Mouse (Mus musculus): Measurements from ENCODE around the gene Prtn3. TPM values are rescaled to one million over a fixed set of nuclear protein-coding genes. Genes with fewer than 3 reads are reported as not detected.

The Prtn3 gene
- polyA plus RNA-seq (2011; ENCODE audit: insufficient read length, low read depth, missing spikeins): not detected in 2 replicates

DNA sequence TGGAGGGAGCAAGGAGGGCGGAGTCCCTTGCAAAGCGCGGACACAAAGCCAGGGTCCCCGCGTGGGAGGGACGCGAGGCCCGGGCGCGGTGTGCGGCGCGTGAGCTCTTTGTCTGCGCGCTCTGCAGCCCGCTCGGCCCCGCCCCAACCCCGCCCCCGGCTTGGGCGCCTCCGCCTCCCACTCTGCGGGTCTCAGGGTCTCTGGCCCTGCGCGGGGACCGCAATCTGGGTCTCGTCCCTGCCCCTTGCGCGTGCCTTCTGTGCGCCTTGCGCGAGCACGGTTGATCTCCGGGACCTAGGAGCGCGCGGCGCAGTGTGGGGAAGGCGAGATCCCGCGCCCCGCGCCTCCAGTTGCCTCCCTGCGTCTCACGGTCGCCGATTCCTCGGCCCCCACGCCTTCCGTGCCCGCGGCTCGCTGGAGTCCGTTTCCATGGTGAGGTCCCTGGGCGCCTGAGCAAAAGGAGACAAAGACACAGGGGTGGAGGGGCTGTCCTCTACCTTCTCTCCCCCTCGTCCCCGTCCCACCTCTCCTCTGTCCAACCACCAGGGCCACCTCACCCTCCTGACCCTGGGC is at the start of gene Prtn3, which contains the start of gene Plppr3:
Gene Prtn3, plus strand, starts transcription at position 187 of the 573 bp plus-strand sequence.
Gene Plppr3, minus strand, starts transcription at position 345 of the 573 bp plus-strand sequence.
- H3K4me1 ChIP-seq (ENCODE audit: control insufficient read depth, insufficient read depth, low read length): no peaks in the 10 kb centered on the region
- TF ChIP-seq CTCF (IDR thresholded peaks at IDR 0.05; ENCODE audit: borderline replicate concordance, insufficient read depth, low read length) (no peak), POLR2A (IDR thresholded peaks at IDR 0.05; ENCODE audit: low read depth, low read length) (no peak)
- no peak within 1 kb of the TSS for H3K27ac ChIP-seq (ENCODE audit: insufficient read depth, low read length)
- peak within 1 kb of the TSS; percentile 36 for H3K4me3 ChIP-seq (ENCODE audit: insufficient read depth, low read length)

DNA sequence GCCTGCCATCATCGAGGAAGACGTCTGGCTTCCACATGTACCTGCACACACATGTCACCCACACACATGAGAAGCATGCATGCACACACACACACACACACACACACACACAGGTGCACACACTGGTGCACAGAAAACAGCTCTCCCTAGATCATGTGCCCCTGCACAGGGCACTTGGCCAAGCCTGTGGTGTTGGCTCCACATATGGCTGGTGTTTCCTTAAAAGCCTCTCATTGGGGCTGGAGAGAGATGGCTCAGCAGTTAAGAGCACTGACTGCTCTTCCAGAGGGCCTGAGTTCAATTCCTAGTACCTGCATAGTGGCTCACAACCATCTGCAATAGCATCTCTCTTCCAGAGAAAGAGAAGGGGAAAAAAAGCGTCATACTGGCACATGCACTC is 42.7 kb upstream of the Prtn3 start:
- no peaks in the 10 kb centered on the region for H3K4me1 ChIP-seq (ENCODE audit: control insufficient read depth, insufficient read depth, low read length)
- no peak overlapping the region for H3K27ac ChIP-seq (ENCODE audit: insufficient read depth, low read length)
- no peak overlapping the region for H3K4me3 ChIP-seq (ENCODE audit: insufficient read depth, low read length)
- TF ChIP-seq POLR2A (IDR thresholded peaks at IDR 0.05; ENCODE audit: low read depth, low read length) (no peak), CTCF (IDR thresholded peaks at IDR 0.05; ENCODE audit: borderline replicate concordance, insufficient read depth, low read length) (no peak)

DNA sequence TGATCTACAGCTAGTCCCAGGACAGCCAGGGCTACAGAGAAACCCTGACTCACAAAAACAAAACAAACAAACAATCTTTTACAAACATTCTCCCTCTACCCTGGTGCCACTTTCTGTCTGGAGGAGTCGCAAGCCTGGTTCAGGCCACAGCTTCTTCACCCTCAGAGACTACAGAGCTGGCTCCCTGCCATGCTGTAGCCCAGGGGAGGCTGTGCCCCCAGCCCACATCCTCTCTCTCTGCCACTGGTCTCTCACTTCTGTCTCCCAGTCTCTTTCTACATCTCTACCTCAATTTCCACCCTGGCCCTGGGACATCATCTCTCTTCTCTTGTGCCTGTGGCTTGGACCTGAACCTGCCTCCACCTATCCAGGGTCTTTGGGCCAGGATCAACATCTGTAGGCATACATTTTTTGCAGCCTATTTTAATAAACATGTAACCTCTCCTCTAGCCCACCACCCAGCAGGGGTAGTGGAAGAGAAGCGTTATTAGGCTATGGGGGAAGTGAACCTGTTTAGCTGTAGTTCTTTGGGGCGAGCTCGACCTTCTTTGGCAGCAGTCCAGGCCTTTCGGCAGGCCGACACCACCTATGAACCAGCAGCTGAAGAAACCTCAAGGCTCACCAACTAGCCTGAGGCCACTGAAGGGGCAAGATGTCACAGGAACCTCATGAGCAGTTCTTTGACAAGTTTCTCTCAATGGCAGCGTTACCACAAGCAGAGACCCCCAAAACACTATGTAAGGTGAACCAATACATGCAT is 42.1 kb upstream of the Prtn3 start:
- TF ChIP-seq CTCF (IDR thresholded peaks at IDR 0.05; ENCODE audit: borderline replicate concordance, insufficient read depth, low read length) (no peak), POLR2A (IDR thresholded peaks at IDR 0.05; ENCODE audit: low read depth, low read length) (no peak)
- Histone ChIP-seq H3K4me1 (ENCODE audit: control insufficient read depth, insufficient read depth, low read length) (no peaks in the 10 kb centered on the region), H3K4me3 (ENCODE audit: insufficient read depth, low read length) (no peak overlapping the region), H3K27ac (ENCODE audit: insufficient read depth, low read length) (no peak overlapping the region)

DNA sequence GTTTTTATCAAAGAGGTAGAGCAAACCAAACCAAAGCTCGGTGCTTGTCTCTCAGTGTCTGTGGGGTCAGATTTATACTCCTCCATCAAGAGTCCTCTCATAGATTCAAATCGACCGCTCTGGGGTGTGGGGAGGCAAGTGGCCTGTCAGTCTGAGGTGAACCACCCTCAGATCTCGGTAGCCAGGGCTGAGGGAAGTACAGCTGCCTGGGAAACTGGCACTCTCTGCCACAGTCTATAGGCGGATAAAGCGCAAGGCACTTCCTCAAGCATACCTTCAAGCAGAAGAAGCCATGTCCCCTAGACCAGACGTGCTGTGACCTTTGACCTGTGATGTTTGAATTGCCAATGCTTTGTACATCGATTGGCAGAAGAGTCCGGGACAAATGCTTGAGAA is 41.5 kb upstream of the Prtn3 start:
- no peak overlapping the region for H3K4me3 ChIP-seq (ENCODE audit: insufficient read depth, low read length)
- no peak overlapping the region for H3K27ac ChIP-seq (ENCODE audit: insufficient read depth, low read length)
- no peak for TF ChIP-seq CTCF (IDR thresholded peaks at IDR 0.05; ENCODE audit: borderline replicate concordance, insufficient read depth, low read length)
- TF ChIP-seq POLR2A (IDR thresholded peaks at IDR 0.05; ENCODE audit: low read depth, low read length): no peak
- H3K4me1 ChIP-seq (ENCODE audit: control insufficient read depth, insufficient read depth, low read length): no peaks in the 10 kb centered on the region

DNA sequence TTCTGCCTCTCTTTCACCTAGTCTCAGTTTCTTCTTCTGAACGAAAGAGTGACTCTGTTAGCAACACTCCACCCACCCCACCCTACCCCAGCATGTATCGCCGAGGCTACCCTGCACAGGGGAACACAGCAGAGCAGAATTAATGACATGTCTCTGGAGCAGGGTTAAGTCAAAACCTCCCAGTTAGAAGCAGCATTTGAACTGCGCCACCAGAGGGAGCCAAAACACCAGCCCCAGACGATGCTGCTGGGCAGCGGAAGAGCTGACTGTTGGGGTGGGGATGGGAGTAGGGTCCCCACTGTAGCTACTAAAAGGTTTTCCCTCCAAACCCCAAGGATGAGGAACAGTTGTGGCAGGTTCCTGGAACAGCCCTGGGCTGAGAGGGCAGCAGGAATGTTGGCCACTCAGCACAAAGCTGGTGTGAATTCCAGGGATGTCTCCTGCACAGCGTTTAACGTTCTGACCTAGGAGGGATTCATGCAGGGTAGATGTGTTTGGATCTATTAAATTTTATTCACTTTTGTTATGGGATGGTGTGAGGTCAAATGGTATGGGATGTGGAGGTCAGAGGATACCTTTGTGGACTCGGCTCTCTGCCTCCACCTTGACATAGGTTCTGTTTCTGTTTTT is 39.4 kb upstream of the Prtn3 start:
- H3K4me1 ChIP-seq (ENCODE audit: control insufficient read depth, insufficient read depth, low read length): no peaks in the 10 kb centered on the region
- H3K27ac ChIP-seq (ENCODE audit: insufficient read depth, low read length): no peak overlapping the region
- TF ChIP-seq CTCF (IDR thresholded peaks at IDR 0.05; ENCODE audit: borderline replicate concordance, insufficient read depth, low read length) (peak; percentile 92), POLR2A (IDR thresholded peaks at IDR 0.05; ENCODE audit: low read depth, low read length) (no peak)
- H3K4me3 ChIP-seq (ENCODE audit: insufficient read depth, low read length): no peak overlapping the region

DNA sequence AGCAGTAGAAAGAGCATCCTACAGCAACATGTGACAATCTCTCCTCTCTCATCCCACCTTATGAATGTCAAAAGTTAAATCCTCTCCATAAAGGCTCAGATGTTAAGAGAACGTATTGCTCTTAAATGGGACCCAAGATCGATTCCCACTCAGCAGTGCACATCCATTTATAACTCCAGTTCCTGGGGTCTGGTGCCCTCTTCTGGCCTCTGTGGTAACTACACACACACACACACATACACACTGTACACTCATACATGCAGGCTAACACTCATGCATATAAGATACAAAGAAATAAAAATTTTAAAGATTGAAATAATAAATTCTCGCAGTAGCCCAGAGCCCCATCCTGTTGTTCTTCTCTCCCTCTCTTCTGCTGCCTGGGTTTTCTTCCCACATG is 37.4 kb upstream of the Prtn3 start:
- Histone ChIP-seq H3K4me3 (ENCODE audit: insufficient read depth, low read length) (no peak overlapping the region), H3K4me1 (ENCODE audit: control insufficient read depth, insufficient read depth, low read length) (no peaks in the 10 kb centered on the region), H3K27ac (ENCODE audit: insufficient read depth, low read length) (no peak overlapping the region)
- no peak for TF ChIP-seq CTCF (IDR thresholded peaks at IDR 0.05; ENCODE audit: borderline replicate concordance, insufficient read depth, low read length)
- no peak for TF ChIP-seq POLR2A (IDR thresholded peaks at IDR 0.05; ENCODE audit: low read depth, low read length)

DNA sequence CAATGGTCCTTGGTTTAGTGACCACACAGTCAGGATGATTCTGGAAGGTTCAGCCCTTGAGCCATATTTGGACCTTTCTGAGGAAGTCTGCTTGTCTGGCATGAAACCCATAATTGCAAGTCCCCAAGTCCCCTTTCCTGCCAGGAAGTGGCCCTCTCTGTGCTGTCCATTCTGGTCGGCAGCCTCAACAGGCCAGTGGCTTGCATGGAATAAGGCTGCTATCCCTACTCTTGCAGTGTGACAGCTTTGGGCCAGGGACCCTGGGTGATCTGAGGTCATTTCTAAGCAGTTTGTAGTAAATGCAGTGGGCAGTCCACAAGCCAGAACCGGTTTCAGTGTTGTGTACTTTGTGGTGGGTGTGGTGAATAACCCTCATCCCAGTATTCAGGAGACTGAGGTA is 36.1 kb upstream of the Prtn3 start:
- no peak for TF ChIP-seq CTCF (IDR thresholded peaks at IDR 0.05; ENCODE audit: borderline replicate concordance, insufficient read depth, low read length)
- H3K4me1 ChIP-seq (ENCODE audit: control insufficient read depth, insufficient read depth, low read length): no peaks in the 10 kb centered on the region
- no peak overlapping the region for H3K27ac ChIP-seq (ENCODE audit: insufficient read depth, low read length)
- H3K4me3 ChIP-seq (ENCODE audit: insufficient read depth, low read length): no peak overlapping the region

DNA sequence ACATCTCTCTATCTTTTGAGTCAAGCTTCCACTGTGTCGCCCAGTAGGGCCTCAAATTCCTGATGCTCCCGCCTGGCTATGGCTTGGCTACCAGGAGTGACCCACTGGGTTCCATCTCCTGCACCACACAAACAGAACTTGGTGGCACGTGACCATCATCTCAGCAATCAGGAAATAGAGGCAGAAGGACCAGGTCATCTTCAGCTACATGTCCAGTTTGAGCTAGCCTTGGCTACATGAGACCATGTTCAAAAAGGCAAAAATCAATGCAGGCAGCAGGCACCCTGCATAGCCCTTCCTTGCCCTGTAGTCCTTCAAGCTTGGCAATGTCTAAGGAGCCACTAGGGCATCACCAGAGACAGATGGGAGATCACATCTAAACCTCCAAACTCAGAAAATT is 34.2 kb upstream of the Prtn3 start:
- no peak overlapping the region for H3K4me3 ChIP-seq (ENCODE audit: insufficient read depth, low read length)
- no peaks in the 10 kb centered on the region; the same call in 1 of the 2 replicates for H3K4me1 ChIP-seq (ENCODE audit: control insufficient read depth, insufficient read depth, low read length)
- TF ChIP-seq POLR2A (IDR thresholded peaks at IDR 0.05; ENCODE audit: low read depth, low read length): no peak
- no peak for TF ChIP-seq CTCF (IDR thresholded peaks at IDR 0.05; ENCODE audit: borderline replicate concordance, insufficient read depth, low read length)
- H3K27ac ChIP-seq (ENCODE audit: insufficient read depth, low read length): peak overlapping the region; percentile 91

DNA sequence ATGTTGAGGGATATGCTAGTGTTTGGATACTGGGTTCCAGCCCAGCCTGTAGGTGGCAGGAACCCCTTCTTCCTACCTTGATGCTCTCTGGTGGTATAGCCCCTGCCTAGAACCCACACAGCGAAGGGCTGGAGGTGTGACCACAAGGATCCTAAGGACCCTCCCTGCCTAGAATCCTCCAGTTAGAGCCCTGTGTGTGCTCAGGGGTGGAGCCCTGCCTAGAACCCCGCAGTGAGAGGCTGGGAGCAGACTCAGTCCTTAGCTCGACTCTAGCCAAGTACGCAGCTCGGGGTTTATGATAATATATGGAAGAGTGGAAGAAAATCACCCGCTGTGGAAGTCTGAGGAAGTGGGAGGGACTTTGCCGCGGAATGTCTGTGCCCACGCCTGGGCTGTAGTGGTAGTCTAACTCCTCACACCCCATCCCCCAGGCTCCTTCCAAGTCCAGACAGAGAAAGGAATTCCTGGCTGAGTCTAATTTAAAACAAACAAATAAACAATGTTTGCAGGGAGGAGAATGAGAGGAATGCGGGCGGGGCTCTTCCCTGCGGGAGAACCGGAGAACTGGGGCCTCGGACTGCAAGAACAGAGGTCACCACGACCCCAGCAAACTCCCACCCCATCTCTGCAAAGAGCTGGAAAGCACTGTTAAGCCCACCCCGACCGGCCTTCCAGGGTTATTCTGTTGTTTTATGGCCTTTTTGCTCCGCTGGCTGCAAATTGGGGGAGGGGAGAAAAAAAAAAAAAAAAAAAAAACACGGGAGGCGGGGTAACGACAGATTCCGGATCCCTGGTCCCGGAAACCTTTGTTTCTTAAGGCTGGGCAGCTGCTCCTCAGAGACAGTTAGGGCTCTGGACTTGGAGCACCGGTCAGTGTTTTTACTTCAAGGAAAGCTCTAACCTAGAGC is 33.4 kb upstream of the Prtn3 start:
- H3K27ac ChIP-seq (ENCODE audit: insufficient read depth, low read length): peak overlapping the region; percentile 91

More for the DNA sequence above, 33.4 kb upstream of the Prtn3 start:
- Histone ChIP-seq H3K4me1 (ENCODE audit: control insufficient read depth, insufficient read depth, low read length) (no peaks in the 10 kb centered on the region; the same call in 1 of the 2 replicates), H3K4me3 (ENCODE audit: insufficient read depth, low read length) (peak overlapping the region; percentile 31)
- peak; percentile 89 for TF ChIP-seq POLR2A (IDR thresholded peaks at IDR 0.05; ENCODE audit: low read depth, low read length)
- TF ChIP-seq CTCF (IDR thresholded peaks at IDR 0.05; ENCODE audit: borderline replicate concordance, insufficient read depth, low read length): no peak

Measured in embryonic fibroblast, embryonic 13.5 days (primary cell).